Mouse (Mus musculus) MEL-GATA-1-ER (cell line): ENCODE results near the gene Gstm4.
A peak's percentile ranks its signal among the peaks of the same experiment; 100 is the strongest.

Experiments
- DNase-seq: peaks from one replicate; pipeline ENCODE4 v3.0.0-alpha.2; 2012; ENCODE audit warnings: low read depth; ENCODE audit errors: extremely low read depth

Gstm4 gene

DNA sequence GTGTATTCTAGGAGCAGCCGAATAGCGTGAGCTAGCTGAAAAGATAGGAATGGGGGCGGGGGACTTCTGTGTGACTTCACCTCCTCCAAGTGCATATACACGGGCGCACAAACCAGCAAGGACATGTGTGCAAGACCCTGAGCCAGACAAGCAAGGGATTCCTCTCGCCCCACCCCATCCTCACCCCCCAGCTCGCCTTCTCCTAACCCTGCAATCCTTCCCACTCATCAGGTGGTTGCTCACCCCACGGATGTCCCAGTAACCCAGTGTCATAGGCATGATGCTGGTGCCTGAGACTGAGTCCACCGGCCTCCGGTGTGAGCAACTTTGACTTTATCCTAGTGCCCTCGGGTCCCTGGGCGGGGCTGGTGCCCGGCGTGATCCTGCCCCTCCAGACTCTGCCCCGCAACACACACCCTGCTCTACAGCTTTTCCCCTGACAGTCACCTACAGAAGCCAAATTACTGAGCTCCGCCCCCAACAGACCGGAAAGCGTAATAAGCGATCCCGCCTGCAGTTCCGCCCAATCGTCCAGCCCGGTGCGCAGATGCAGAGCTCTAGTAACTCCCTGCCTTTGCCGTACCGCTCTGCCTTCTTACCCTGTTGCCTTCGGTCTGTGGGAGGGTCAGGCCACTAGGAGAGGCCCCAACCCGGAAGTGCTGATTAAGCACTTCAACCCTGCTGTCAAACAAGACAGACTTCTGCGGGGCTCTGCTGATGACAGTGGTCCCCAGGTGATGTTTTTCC, at the start of gene Gstm4:
Gene Gstm4, minus strand, starts transcription at position 501 of the 747 bp plus-strand sequence.
- DNase-seq: peak; percentile 96

DNA sequence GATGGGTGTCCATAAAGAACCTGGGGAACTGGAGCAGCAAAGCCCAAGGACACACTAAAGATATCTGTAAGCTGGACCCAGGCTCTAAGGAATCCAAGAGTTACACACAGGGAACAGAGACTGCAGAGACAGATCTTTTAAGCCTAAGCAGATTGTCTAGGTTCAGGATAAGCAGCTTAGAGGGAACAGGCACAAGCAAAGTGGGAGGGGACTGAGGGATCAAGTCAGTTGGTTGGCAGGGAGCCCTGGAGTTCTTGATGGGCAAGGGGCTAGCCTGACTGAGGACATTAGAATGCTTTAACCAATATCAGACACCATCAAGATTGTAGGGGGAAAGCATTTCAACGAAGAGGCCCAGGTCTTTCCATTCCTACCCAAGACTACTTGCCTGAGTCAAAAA, 49.5 kb upstream of the Gstm4 start:
- no peak for DNase-seq

- no peak for DNase-seq
These were observed 48.6 kb upstream of the Gstm4 start for GRCm38 (mm10) chr3:108093306-108093705.

DNA sequence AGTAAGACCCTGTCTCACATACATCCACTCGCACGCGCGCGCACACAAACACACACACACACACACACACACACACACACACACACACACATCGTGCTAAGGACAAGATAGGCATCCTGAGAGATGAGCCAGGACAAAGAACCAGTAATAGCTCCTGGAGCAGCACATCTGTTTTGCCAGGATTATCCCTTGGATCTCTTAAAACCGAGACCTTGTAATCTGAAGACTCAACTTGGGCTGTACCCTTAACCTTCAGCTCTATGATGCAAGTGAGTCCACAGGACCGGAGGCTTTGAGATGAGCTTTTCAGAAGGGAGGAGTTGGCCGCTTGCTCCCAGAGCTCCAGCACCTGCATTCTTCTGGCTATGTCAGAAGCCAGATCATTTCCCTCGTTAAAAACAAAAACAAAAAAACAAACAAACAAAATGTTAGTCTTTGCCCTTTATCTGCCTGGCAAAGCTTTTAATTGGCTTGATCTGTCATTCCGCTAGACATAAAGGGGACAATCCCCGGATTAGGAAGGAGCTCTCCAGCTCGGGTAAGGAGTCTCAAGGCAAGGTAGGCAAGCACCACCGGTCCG, 47.9 kb upstream of the Gstm4 start, which contains the start of gene Gnat2:
Gene Gnat2, plus strand, starts transcription at position 254 of the 580 bp plus-strand sequence.
- DNase-seq: no peak

DNA sequence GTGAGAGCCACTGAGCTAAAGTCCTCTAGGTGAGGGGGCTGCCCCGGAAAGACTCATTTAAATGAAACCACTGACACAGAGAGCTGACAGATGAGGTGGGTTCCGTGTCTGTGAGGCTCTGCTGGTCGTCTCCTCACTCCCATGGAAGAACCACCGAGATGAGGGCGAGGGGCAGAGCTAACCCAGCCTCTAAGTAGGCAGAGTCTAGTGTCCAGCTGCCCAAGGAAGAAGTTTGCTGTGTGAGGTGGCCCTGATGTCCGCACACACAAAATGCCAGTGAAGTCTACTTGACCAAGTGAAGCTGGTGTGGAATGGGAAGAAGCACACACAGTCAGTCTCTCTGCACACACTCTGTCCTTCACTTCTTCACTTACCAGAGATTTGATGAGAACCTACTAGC, 47.3 kb upstream of the Gstm4 start:
- no peak for DNase-seq

DNA sequence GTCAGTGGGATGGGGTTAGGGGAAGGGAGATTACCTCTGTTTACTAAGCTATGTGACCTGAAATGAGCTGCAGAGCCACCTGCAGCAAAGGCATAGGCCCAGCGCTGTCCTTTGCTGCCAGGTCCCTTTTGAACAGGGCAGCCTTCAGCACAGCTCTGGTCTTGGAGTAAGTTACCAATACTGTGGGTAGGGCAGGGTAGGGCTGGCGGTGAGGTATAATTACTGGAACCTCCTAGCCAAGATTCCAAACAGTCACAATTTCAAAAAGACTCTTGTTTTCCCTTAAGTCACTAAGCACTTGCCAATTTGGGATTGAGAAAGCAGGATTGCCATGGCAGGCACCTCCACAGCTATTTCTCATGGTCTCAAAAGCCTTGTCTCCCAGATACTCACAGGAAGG, 45.9 kb upstream of the Gstm4 start:
- DNase-seq: no peak

DNA sequence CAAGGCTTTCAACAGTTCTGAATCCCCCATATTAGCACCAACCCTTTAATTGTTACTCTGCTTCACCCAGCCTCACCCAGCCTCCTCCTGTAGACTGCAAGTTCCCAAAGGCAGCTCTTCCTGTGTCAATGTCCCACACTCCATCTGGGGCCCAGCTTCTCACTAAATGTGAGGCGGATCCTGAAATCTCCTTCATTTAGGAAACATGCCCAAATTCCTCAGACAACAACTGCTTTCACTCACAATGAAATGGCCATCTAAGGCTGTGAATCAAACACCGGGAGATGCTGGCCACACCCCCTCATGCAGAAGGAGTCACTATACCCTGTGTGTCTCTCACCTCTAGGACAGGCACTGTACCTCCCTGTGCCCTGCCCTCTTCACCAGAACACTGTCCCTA, 45.2 kb upstream of the Gstm4 start:
- no peak for DNase-seq

- no peak for DNase-seq
These were observed 44.2 kb upstream of the Gstm4 start for GRCm38 (mm10) chr3:108088842-108089380.

DNA sequence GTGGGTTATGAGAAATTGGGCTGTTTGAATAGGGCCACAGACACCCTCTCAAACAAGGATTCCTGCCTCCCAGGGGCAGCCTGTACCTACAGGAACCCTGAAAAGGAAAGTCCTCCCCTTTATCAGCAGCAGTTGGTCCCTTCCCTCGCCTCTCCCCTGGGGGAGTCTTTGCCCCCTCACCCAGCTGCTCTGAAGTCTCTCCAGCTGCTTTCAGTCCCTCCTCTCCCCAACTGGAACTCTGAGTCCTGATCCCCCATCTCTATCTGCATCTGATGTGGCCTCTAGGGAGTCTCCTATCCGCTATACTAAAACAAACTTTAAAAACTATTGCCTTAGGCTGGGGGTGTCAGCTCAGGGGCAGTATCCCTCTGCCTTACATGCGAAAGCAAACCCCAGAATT, 42.6 kb upstream of the Gstm4 start:
- no peak for DNase-seq

- DNase-seq: no peak
These were observed 41.8 kb upstream of the Gstm4 start, which contains the start of gene Ampd2 for GRCm38 (mm10) chr3:108086470-108086979. Ampd2 (minus strand) TSS chr3:108086651.

DNA sequence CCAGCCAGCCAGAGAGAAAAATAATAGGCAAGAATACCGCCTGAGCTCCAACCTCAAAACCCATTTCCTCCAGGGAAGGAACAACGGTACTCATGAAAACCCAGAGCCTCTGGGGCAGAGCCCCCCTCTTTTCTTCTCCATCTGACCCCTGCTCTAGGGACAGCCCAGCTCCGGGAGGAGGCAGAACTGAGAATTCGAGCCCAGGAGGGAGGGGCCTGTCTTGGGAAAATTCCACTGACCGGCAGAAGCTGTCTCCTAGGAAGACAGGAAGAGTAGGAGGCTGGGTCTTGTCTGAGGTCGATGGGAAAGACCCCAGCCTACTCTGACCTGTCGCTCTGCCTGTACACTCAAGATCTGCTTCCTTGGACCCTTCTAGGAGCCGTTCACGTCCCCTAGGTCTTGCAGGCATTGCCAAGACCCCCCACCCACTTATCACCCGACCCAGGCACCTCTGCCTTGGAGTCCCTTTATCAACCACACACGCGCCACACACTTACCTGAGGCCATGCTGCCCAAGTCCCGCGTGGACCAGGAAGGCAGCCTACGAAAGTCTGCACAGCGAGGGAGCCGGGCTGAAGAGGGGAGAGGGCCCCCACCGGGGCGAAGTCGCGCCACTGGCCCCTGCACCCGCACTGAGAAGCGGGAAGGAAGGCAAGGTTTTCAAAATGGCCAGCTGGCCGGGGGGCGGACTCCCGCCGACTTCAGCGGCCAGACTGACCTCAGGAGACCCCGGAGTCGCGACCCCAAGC, 41.2 kb upstream of the Gstm4 start:
- DNase-seq: no peak

GRCm38 (mm10) chr3:108085281-108085720, 40.6 kb upstream of the Gstm4 start:
- DNase-seq: peak; percentile 89

- no peak for DNase-seq
These were observed 40.1 kb upstream of the Gstm4 start for GRCm38 (mm10) chr3:108084767-108085270.

GRCm38 (mm10) chr3:108083904-108084407, 39.3 kb upstream of the Gstm4 start:
- DNase-seq: no peak

DNA sequence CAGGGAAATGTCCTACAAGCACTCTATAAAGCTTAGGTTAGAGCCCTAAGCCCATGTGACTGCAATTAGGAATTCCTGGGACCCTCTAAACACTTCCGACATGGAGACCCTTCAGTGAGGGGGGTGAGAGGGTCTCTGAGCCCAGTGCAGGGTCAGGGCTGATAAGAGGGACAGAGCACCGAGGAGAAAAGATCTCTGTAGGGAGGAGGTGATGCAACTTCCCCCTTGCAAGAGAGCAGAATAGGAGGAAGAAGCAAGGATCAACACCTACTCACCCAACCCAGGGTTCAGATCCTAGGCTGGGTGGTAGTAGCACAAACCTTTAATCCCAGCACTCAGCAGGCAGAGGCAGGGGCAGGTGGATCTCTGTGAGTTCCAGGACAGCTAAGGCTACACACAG, 38.5 kb upstream of the Gstm4 start:
- no peak for DNase-seq

DNA sequence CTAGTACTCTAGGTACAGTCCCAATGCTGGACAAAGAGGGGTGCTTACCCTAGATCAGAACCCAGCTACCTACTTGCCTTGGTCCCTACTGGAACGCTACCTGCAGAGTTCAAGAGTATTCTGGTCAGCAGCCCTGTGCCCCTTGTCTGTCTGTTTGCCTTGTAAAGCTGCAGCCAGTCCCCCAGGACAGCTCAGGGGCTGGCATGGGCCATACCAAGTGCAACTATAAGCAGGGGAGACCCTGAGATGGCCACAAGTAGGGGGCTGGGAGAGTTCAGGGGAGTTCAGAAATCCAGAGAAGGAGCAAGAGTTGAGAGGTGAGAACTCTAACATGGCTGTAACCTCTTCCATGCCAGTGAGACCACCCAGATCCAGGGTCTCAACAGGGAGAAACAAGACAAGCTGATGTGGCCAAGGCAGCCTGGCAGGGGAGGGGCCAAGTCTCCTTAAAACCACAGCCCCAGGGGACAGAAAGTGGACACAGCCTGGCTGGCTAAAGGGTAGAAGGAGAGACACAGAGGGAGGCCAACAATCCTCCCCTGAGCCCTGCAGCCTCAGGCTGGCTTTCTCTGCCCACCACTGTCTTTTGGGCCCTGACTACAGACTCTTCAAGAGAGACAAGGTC, 37.7 kb upstream of the Gstm4 start:
- no peak for DNase-seq

DNA sequence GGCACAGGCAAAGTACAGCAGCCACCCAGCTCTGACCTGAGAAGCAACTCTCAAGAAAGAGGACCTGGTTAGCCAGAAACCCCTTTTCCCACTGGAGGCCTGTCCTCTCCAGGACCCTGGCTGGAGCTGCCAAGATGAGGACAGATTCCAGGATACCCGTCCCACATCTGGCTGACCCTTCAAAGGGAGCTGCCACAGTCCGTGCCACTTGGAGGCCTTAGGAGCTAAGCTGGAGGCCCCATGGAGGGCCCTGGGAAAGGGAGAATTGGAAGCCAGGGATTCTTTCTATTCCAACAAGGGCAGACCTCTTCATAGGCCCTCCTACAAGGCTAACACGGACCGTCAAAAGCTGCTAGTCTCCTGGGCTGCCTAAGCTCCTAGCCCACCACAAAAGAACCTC, 37.0 kb upstream of the Gstm4 start:
- no peak for DNase-seq

DNA sequence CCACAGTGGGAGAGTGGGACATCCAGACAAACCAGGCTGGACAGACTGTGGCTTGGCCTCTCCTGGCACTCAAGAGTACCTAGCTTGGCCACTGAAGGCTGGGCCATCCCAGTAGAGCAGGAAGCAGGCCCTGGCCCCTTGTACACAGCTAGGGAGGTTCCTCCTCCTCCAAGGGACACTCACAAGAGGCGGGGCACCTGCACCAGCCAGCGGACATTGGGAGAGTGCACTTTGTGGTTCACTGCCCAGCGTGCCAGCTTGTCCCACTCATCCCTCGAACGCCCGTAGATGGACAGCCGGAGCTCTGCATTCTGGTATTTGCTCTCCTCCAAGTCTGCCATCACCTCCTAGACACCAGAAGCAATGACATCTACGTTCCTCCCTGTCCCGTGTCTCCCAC, 32.1 kb upstream of the Gstm4 start:
- no peak for DNase-seq

- DNase-seq: no peak
These were observed 28.4 kb upstream of the Gstm4 start for GRCm38 (mm10) chr3:108072983-108073569.
